Mouse (Mus musculus) midbrain, embryonic 11.5 days (tissue): Measurements from ENCODE around the gene Cdc7. TPM values are rescaled to one million over a fixed set of nuclear protein-coding genes. Genes with fewer than 3 reads are reported as not detected.

ENCODE experiments used
- ATAC-seq: fragments of 200-750 bp; cut with Nextera tagmentation; 2 replicates; pipeline ENCODE4 v1.8.0; 2017; ENCODE audit warnings: moderate TSS enrichment, moderate library complexity; ENCODE audit not compliant: low FRiP score
- DNase-seq: peaks from one replicate; pipeline ENCODE4 v3.0.0; 2015; ENCODE audit warnings: low spot score; ENCODE audit errors: missing footprints
- H3K27ac ChIP-seq: fragments of 300-500 bp; sonication (generic); 2 replicates; pipeline ENCODE4 v1.5.1; 2014; ENCODE audit warnings: low read depth, low read length
- H3K27me3 ChIP-seq: fragments of 300-500 bp; sonication (generic); 2 replicates; pipeline ENCODE4 v1.6.1; 2014; ENCODE audit warnings: mild to moderate bottlenecking, low read length, moderate library complexity, mixed read lengths; ENCODE audit not compliant: control insufficient read depth, insufficient read depth
- H3K36me3 ChIP-seq: fragments of 300-500 bp; sonication (generic); 2 replicates; pipeline ENCODE4 v1.6.1; 2014; ENCODE audit warnings: mild to moderate bottlenecking, low read length, moderate library complexity, mixed read lengths; ENCODE audit not compliant: control insufficient read depth, insufficient read depth
- H3K4me1 ChIP-seq: fragments of 300-500 bp; sonication (generic); 2 replicates; pipeline ENCODE4 v1.6.1; 2014; ENCODE audit warnings: low read length; ENCODE audit not compliant: control insufficient read depth, insufficient read depth
- H3K4me2 ChIP-seq: fragments of 300-500 bp; sonication (generic); 2 replicates; pipeline ENCODE4 v1.6.1; 2014; ENCODE audit warnings: mild to moderate bottlenecking, moderate library complexity
- H3K4me3 ChIP-seq: fragments of 300-500 bp; sonication (generic); 2 replicates; pipeline ENCODE4 v1.5.1; 2014; ENCODE audit warnings: low read depth, low read length
- H3K9ac ChIP-seq: fragments of 300-500 bp; sonication (generic); 2 replicates; pipeline ENCODE4 v1.6.1; 2014; ENCODE audit warnings: low read length
- H3K9me3 ChIP-seq: fragments of 300-500 bp; sonication (generic); 2 replicates; pipeline ENCODE4 v1.6.1; 2016; ENCODE audit warnings: low read length; ENCODE audit not compliant: control insufficient read depth
- WGBS: fragments of 180-500 bp; shearing (Covaris S2); extraction: QIAGEN DNeasy Blood & Tissue Kit; methylation state at CpG from one replicate; pipeline ENCODE4 v1.1.7; 2014; 5-methylcytosine and 5-hydroxymethylcytosine counted together
- polyA plus RNA-seq: library from polyadenylated mRNA; unstranded; fragments of >200 nt; fragmentation: Nextera tagmentation; extraction: Ambion mirVana; gene quantifications from 2 replicates; pipeline ENCODE4 v1.2.1, GENCODE M21; 2014

Cdc7 gene
- polyA plus RNA-seq, 1 experiment from 2014 or later, result 61.6 TPM

GRCm38 (mm10) chr5:107015422-107016081 lies 51.4 kb downstream of the Cdc7 start:
- H3K4me2 ChIP-seq, result no peak overlapping the region
- no peak overlapping the region for H3K9ac ChIP-seq
- 41% methylated on average over 10 of the region's 10 CpGs for WGBS
- no peaks in the 10 kb centered on the region for H3K27me3 ChIP-seq
- H3K9me3 ChIP-seq, result no peaks in the 10 kb centered on the region
- DNase-seq (peak; percentile 79), ATAC-seq (no peak)
- no peak overlapping the region for H3K27ac ChIP-seq
- H3K36me3 ChIP-seq, result no peaks in the 10 kb centered on the region
- peaks cover 5% of the 10 kb centered on the region for H3K4me1 ChIP-seq
- H3K4me3 ChIP-seq, result no peak overlapping the region

- no peak overlapping the region for H3K9ac ChIP-seq
- H3K27ac ChIP-seq, result no peak overlapping the region
- H3K9me3 ChIP-seq, result no peaks in the 10 kb centered on the region
- H3K4me1 ChIP-seq, result peaks cover 5% of the 10 kb centered on the region
- no peak overlapping the region for H3K4me3 ChIP-seq
- DNase-seq, result peak; percentile 73
- H3K27me3 ChIP-seq, result no peaks in the 10 kb centered on the region
- WGBS, result 84% methylated on average over 4 of the region's 4 CpGs
- H3K36me3 ChIP-seq, result no peaks in the 10 kb centered on the region
- no peak for ATAC-seq
- H3K4me2 ChIP-seq, result no peak overlapping the region
These were observed 52.4 kb downstream of the Cdc7 start for GRCm38 (mm10) chr5:107016538-107016937.

- Histone ChIP-seq H3K9me3 (no peaks in the 10 kb centered on the region), H3K4me3 (no peak overlapping the region), H3K36me3 (no peaks in the 10 kb centered on the region), H3K9ac (no peak overlapping the region), H3K4me2 (no peak overlapping the region), H3K27ac (no peak overlapping the region), H3K27me3 (no peaks in the 10 kb centered on the region), H3K4me1 (peaks cover 2% of the 10 kb centered on the region; the same call in 1 of the 2 replicates)
- DNase-seq (peak; percentile 75), ATAC-seq (no peak)
- WGBS, result 70% methylated on average over 2 of the region's 2 CpGs
These were observed 53.4 kb downstream of the Cdc7 start for GRCm38 (mm10) chr5:107017544-107017943.

DNA sequence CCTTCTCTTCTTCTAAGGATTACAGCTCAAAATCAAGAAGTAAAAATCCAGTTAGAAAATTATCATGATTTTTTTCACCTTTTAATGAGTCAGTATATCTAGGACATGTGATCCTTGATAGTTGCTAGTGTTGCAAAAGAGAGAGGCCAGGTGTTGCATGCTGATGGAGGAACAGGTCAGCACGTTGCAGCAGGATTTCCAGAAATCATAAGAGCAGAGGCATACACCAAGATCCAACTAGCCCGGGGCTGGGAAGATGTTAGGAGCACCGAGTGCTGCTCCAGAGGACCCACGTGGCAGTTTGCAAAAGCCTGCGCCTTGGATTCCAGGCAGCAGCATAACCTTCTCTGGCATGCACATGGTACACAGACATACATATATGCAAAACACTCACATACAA lies 54.9 kb downstream of the Cdc7 start:
- Histone ChIP-seq H3K4me2 (no peak overlapping the region), H3K27ac (no peak overlapping the region), H3K27me3 (no peaks in the 10 kb centered on the region), H3K36me3 (no peaks in the 10 kb centered on the region), H3K9ac (no peak overlapping the region), H3K9me3 (no peaks in the 10 kb centered on the region), H3K4me3 (no peak overlapping the region), H3K4me1 (peaks cover 2% of the 10 kb centered on the region; the same call in 1 of the 2 replicates)
- DNase-seq, result peak; percentile 54
- no peak for ATAC-seq
- 85% methylated on average over 5 of the region's 5 CpGs for WGBS

DNA sequence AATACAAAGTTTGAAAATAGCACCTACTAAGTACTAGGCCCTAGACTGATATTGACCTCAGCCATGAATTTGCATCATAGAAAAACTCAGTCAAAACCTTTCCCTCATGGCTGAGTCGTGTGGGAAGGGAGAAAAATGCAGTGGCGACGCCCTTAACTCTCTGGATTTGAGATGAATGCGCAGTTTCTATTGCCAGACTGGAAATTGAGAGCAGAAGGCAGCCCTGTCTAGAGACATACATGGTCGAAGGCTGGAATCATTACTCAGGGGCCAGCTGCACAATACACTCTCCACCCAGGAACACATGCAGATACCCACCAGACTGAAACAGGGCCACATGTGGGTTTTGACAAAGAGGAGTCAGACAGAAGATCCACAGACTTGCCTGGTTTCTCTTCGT lies 55.8 kb downstream of the Cdc7 start:
- ATAC-seq, result no peak
- WGBS, result 76% methylated on average over 6 of the region's 6 CpGs
- H3K27me3 ChIP-seq, result no peaks in the 10 kb centered on the region

GRCm38 (mm10) chr5:107020366-107020765 lies 56.2 kb downstream of the Cdc7 start:
- Histone ChIP-seq H3K4me1 (no peaks in the 10 kb centered on the region; the same call in 1 of the 2 replicates), H3K4me3 (no peak overlapping the region), H3K36me3 (no peaks in the 10 kb centered on the region), H3K4me2 (no peak overlapping the region), H3K9me3 (no peaks in the 10 kb centered on the region), H3K27me3 (no peaks in the 10 kb centered on the region), H3K27ac (no peak overlapping the region), H3K9ac (no peak overlapping the region)
- ATAC-seq, result no peak
- 78% methylated on average over 7 of the region's 7 CpGs for WGBS
- DNase-seq, result no peak

More for the DNA sequence above, 55.8 kb downstream of the Cdc7 start:
- H3K9me3 ChIP-seq, result no peaks in the 10 kb centered on the region
- H3K4me3 ChIP-seq, result no peak overlapping the region
- H3K9ac ChIP-seq, result no peak overlapping the region
- peaks cover 2% of the 10 kb centered on the region; the same call in 1 of the 2 replicates for H3K4me1 ChIP-seq
- no peak overlapping the region for H3K4me2 ChIP-seq
- no peak overlapping the region for H3K27ac ChIP-seq
- no peak for DNase-seq
- no peaks in the 10 kb centered on the region for H3K36me3 ChIP-seq

DNA sequence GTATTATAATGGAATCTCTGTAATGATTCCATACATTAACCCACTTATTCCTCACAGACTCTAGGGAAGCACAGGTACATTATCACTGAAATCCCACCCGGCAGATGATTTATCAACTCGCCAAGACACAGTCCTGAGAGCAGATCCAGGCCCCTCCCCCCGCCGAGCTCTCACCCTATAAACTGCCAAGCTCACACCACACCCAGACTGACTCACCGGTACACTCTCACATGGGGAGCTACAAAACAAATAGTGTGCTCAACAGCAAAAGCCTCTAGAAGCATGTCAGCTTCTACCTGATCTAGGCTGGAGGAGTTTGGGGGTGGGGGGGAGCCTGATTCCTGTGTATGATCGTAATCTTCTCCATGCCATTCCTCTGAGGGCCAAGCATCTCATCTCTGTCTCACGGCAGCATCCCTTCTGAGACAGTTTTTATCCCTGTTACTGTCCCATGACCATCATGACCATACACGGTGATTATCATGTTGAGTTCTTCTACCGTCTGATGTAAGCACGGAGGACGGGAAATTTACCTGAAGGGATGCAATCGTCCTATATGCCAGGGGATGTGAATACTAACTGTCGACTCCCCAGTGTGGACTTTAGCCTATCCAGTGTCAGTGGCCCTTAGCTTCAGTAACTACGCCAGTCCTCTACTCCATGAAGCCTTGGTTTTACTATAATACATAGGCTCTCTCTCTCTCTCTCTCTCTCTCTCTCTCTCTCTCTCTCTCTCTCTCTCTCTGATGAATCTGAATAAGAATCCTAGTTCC lies 57.4 kb downstream of the Cdc7 start:
- Histone ChIP-seq H3K36me3 (no peaks in the 10 kb centered on the region), H3K27ac (no peak overlapping the region), H3K4me1 (no peaks in the 10 kb centered on the region), H3K9me3 (no peaks in the 10 kb centered on the region), H3K9ac (no peak overlapping the region), H3K4me2 (no peak overlapping the region), H3K4me3 (no peak overlapping the region), H3K27me3 (no peaks in the 10 kb centered on the region)
- ATAC-seq, result no peak
- no peak for DNase-seq
- WGBS, result 92% methylated on average over 14 of the region's 14 CpGs

GRCm38 (mm10) chr5:107022064-107022428 lies 57.9 kb downstream of the Cdc7 start:
- Histone ChIP-seq H3K36me3 (no peaks in the 10 kb centered on the region), H3K4me3 (no peak overlapping the region), H3K4me2 (no peak overlapping the region), H3K27me3 (no peaks in the 10 kb centered on the region), H3K9me3 (no peaks in the 10 kb centered on the region), H3K9ac (no peak overlapping the region), H3K4me1 (no peaks in the 10 kb centered on the region), H3K27ac (no peak overlapping the region)
- 89% methylated on average over 3 of the region's 3 CpGs for WGBS
- DNase-seq, result no peak
- no peak for ATAC-seq

GRCm38 (mm10) chr5:107023951-107024350 lies 59.8 kb downstream of the Cdc7 start:
- DNase-seq (no peak), ATAC-seq (no peak)
- H3K27ac ChIP-seq, result no peak overlapping the region
- no peaks in the 10 kb centered on the region for H3K4me1 ChIP-seq
- H3K4me3 ChIP-seq, result no peak overlapping the region
- no peak overlapping the region for H3K9ac ChIP-seq
- H3K27me3 ChIP-seq, result no peaks in the 10 kb centered on the region
- H3K9me3 ChIP-seq, result no peaks in the 10 kb centered on the region
- no peak overlapping the region for H3K4me2 ChIP-seq
- H3K36me3 ChIP-seq, result no peaks in the 10 kb centered on the region
- 79% methylated on average over 5 of the region's 5 CpGs for WGBS
